Mouse (Mus musculus): ENCODE results near the gene Kcnk5. TPM values are rescaled to one million over a fixed set of nuclear protein-coding genes. Genes with fewer than 3 reads are reported as not detected.

Kcnk5 gene
- polyA plus RNA-seq, 1 experiment = 6.1 TPM

DNA sequence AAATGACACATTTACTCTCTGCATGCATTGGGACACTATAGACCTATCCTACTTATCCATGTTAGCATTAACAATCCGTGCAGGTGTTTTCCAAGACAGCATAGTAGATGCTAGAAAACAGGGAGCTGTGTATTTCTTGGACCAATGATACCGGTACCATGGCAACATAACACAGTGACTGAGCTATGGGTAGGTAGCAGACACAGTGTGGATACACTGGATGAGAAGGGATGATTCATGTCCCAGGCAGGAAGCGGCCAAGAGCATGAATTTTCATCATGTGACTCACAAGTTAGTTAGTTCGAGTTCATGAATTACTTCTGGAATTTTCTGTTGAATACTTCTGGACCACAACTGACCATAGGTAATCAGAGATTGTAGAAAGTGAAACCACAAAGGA lies 26.7 kb downstream of the Kcnk5 start:
- H3K4me3 ChIP-seq (ENCODE audit: control insufficient read depth, insufficient read depth, low read length) = no peak overlapping the region
- TF ChIP-seq POLR2A (IDR thresholded peaks at IDR 0.05; ENCODE audit: control insufficient read depth, extremely low read depth, insufficient read depth, low read length, poor library complexity) (no peak), CTCF (IDR thresholded peaks at IDR 0.05; ENCODE audit: borderline replicate concordance, control insufficient read depth, extremely low read depth, insufficient read depth, low read length, poor library complexity) (no peak)
- H3K4me1 ChIP-seq (replicated peaks; ENCODE audit: control insufficient read depth, insufficient read depth, low read length) = peaks cover 2% of the 10 kb centered on the region; the same call in 1 of the 2 replicates
- no peak overlapping the region for H3K27ac ChIP-seq (ENCODE audit: control insufficient read depth, insufficient read depth, low read length)
- H3K36me3 ChIP-seq (ENCODE audit: control insufficient read depth, insufficient read depth, low read length) = no peaks in the 10 kb centered on the region
- WGBS = 83% methylated on average over 4 of the region's 4 CpGs
- DNase-seq = no peak
- no peaks in the 10 kb centered on the region for H3K27me3 ChIP-seq (ENCODE audit: control insufficient read depth, insufficient read depth, low read length)

DNA sequence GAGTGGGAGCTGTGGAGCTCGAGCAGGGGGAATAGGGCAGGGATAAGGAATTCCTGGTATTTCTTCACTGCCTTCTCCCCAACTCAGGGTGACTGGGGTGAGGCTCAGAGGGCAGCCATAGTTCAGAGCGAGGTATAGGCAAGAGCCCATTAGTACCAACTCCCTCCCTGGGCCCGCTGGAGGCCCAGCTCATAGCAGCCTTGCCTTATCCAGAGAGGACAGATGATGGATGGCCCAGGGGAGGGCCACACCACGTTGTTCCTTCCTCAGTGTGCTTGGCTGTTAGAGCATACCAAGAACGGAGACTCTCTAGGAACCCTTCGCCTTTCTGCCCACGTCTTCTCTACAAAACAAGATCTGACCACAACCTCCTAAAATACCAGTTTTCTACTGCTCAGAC lies 27.4 kb downstream of the Kcnk5 start:
- H3K4me3 ChIP-seq (ENCODE audit: control insufficient read depth, insufficient read depth, low read length) = no peak overlapping the region
- H3K27ac ChIP-seq (ENCODE audit: control insufficient read depth, insufficient read depth, low read length) = no peak overlapping the region
- TF ChIP-seq CTCF (IDR thresholded peaks at IDR 0.05; ENCODE audit: borderline replicate concordance, control insufficient read depth, extremely low read depth, insufficient read depth, low read length, poor library complexity) (no peak), POLR2A (IDR thresholded peaks at IDR 0.05; ENCODE audit: control insufficient read depth, extremely low read depth, insufficient read depth, low read length, poor library complexity) (no peak)
- DNase-seq = no peak
- H3K4me1 ChIP-seq (replicated peaks; ENCODE audit: control insufficient read depth, insufficient read depth, low read length) = no peaks in the 10 kb centered on the region
- 79% methylated on average over 7 of the region's 7 CpGs for WGBS
- H3K27me3 ChIP-seq (ENCODE audit: control insufficient read depth, insufficient read depth, low read length) = no peaks in the 10 kb centered on the region
- H3K36me3 ChIP-seq (ENCODE audit: control insufficient read depth, insufficient read depth, low read length) = no peaks in the 10 kb centered on the region

DNA sequence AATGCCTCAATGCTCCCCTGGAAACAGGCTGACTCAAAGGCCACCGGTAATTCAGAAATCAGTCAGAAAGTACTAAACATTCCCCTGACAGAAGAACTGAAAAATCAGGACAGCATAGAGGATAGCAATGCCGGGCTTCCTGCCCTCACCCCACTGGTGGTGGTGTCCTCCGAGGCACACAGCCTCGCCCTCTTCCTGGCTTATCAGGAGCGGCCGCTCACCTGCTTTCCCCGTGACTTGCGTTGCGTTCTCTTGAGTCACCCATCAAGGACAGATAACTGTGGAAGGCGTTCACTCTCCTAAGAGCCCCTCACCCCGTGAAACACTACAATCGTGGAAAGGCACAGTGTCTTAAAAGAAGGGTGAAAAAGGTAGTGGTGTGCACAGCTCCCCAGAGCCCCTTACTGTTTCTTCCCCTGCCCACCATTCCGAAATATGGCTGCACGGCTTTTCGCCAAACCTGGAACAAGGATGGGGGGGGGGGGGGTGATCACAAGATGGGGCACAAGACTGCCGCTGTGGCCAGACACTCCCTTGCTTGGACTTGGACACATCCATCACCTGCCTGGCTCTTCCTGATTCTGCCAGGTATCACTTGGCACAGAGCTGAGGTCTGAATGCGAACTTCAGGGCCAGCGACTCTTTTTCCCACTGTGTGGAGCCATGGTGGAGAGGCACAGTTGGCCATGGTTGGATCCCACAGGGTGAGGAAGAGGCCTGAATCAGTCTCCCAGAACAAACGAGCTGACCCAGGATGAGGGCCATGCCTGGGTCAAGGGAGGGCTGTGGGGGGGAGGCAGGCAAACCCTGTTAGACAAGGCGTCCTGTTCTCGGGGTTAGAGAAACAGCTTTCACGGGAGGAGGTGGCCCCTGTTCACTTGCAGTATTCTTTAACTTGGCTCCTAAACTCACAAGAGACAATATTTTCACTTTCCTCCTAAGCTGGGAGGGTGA lies 32.2 kb downstream of the Kcnk5 start:
- no peak for TF ChIP-seq CTCF (IDR thresholded peaks at IDR 0.05; ENCODE audit: borderline replicate concordance, control insufficient read depth, extremely low read depth, insufficient read depth, low read length, poor library complexity)
- no peak for TF ChIP-seq POLR2A (IDR thresholded peaks at IDR 0.05; ENCODE audit: control insufficient read depth, extremely low read depth, insufficient read depth, low read length, poor library complexity)
- H3K36me3 ChIP-seq (ENCODE audit: control insufficient read depth, insufficient read depth, low read length) = no peaks in the 10 kb centered on the region

DNA sequence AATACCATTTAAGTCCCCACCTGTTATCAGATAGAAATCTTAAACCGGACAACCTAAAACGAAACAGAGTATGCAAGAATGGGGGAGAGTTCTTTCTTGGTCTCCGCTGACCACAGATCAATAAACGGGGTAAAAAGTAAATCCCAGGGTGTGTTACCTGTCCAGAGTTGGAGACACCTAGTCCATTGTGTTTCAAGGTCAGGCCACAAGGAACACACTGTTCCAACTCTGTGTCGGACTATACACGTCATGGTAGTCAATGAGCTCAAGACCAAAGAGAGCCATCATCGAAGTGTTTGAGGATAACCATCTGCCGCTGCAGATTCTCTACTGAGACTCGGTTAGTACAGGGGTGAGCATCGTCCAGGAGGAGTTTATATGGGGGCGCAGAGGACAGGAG lies 33.1 kb downstream of the Kcnk5 start:
- H3K36me3 ChIP-seq (ENCODE audit: control insufficient read depth, insufficient read depth, low read length) = no peaks in the 10 kb centered on the region
- no peak overlapping the region for H3K27ac ChIP-seq (ENCODE audit: control insufficient read depth, insufficient read depth, low read length)
- H3K4me3 ChIP-seq (ENCODE audit: control insufficient read depth, insufficient read depth, low read length) = no peak overlapping the region
- no peak for DNase-seq
- no peaks in the 10 kb centered on the region for H3K4me1 ChIP-seq (replicated peaks; ENCODE audit: control insufficient read depth, insufficient read depth, low read length)
- H3K27me3 ChIP-seq (ENCODE audit: control insufficient read depth, insufficient read depth, low read length) = no peaks in the 10 kb centered on the region
- WGBS = 96% methylated on average over 11 of the region's 11 CpGs
- TF ChIP-seq POLR2A (IDR thresholded peaks at IDR 0.05; ENCODE audit: control insufficient read depth, extremely low read depth, insufficient read depth, low read length, poor library complexity) = no peak
- no peak for TF ChIP-seq CTCF (IDR thresholded peaks at IDR 0.05; ENCODE audit: borderline replicate concordance, control insufficient read depth, extremely low read depth, insufficient read depth, low read length, poor library complexity)

More for the DNA sequence above, 32.2 kb downstream of the Kcnk5 start:
- Histone ChIP-seq H3K4me1 (replicated peaks; ENCODE audit: control insufficient read depth, insufficient read depth, low read length) (no peaks in the 10 kb centered on the region), H3K27me3 (ENCODE audit: control insufficient read depth, insufficient read depth, low read length) (no peaks in the 10 kb centered on the region), H3K4me3 (ENCODE audit: control insufficient read depth, insufficient read depth, low read length) (no peak overlapping the region), H3K27ac (ENCODE audit: control insufficient read depth, insufficient read depth, low read length) (no peak overlapping the region)
- WGBS = 96% methylated on average over 22 of the region's 22 CpGs
- DNase-seq = no peak

DNA sequence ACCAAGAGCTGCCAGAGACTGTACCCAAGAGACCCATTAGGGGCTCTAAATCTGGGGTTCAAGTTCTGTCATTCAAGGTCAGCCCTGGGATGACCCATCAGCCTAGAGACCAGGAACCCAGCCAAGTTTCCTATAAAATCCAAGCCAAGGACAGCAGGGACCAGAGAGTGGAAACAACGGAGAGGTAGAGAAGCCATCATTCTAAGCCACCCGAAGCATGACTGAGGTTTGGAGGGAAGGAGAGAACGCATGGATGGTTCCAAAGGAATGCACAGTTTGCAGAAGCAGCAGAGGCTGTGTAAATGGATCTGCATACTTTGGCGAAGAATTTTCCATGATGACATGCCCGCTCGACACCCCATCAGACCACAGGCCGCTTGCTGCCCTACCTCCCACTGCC lies 33.8 kb downstream of the Kcnk5 start:
- WGBS = 95% methylated on average over 7 of the region's 7 CpGs
- TF ChIP-seq POLR2A (IDR thresholded peaks at IDR 0.05; ENCODE audit: control insufficient read depth, extremely low read depth, insufficient read depth, low read length, poor library complexity) (no peak), CTCF (IDR thresholded peaks at IDR 0.05; ENCODE audit: borderline replicate concordance, control insufficient read depth, extremely low read depth, insufficient read depth, low read length, poor library complexity) (no peak)
- no peak overlapping the region for H3K27ac ChIP-seq (ENCODE audit: control insufficient read depth, insufficient read depth, low read length)
- no peaks in the 10 kb centered on the region for H3K36me3 ChIP-seq (ENCODE audit: control insufficient read depth, insufficient read depth, low read length)
- H3K27me3 ChIP-seq (ENCODE audit: control insufficient read depth, insufficient read depth, low read length) = no peaks in the 10 kb centered on the region
- H3K4me3 ChIP-seq (ENCODE audit: control insufficient read depth, insufficient read depth, low read length) = no peak overlapping the region
- DNase-seq = no peak
- no peaks in the 10 kb centered on the region for H3K4me1 ChIP-seq (replicated peaks; ENCODE audit: control insufficient read depth, insufficient read depth, low read length)

DNA sequence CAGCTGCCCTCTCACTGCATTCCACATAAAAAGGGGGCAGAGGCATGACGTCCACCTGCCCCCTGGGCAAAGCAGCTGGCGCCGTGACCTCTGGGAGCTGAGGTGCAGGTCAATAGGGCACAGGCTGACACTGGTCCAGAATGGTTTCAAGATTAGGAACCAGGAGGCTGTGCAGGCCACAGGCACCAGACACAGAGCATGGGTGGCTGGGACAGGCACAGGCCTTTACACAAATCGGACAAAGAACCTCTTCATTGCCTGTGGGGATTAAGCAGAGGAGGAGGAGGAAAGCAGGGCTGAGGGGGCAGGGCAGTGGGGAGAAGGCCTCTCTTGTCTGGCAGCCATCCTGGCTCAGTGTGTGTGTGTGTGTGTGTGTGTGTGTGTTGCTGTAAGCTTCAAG lies 37.5 kb downstream of the Kcnk5 start:
- no peaks in the 10 kb centered on the region for H3K27me3 ChIP-seq (ENCODE audit: control insufficient read depth, insufficient read depth, low read length)
- no peak overlapping the region for H3K27ac ChIP-seq (ENCODE audit: control insufficient read depth, insufficient read depth, low read length)
- H3K36me3 ChIP-seq (ENCODE audit: control insufficient read depth, insufficient read depth, low read length) = no peaks in the 10 kb centered on the region
- TF ChIP-seq POLR2A (IDR thresholded peaks at IDR 0.05; ENCODE audit: control insufficient read depth, extremely low read depth, insufficient read depth, low read length, poor library complexity) = no peak
- TF ChIP-seq CTCF (IDR thresholded peaks at IDR 0.05; ENCODE audit: borderline replicate concordance, control insufficient read depth, extremely low read depth, insufficient read depth, low read length, poor library complexity) = no peak
- DNase-seq = no peak
- H3K4me1 ChIP-seq (replicated peaks; ENCODE audit: control insufficient read depth, insufficient read depth, low read length) = no peaks in the 10 kb centered on the region
- no peak overlapping the region for H3K4me3 ChIP-seq (ENCODE audit: control insufficient read depth, insufficient read depth, low read length)
- WGBS = 100% methylated on average over 4 of the region's 4 CpGs

Measured in thymus, adult 2 months (tissue).